21 mouse cellular contexts compared by ENCODE assay signal in genomic region chr4:134488211-134488610, GRCm38 (mm10). TPM values are rescaled to one million over a fixed set of nuclear protein-coding genes. Genes with fewer than 3 reads are reported as not detected.
DNase-seq lines count a peak whose midpoint lies in the region; ATAC-seq and TF ChIP-seq lines count a peak whose summit lies in the region.
"Had no signal": no experiment of that assay in that cellular context is flagged by ENCODE, and none has a peak within 500 bp of the region (broad histone marks: within the 10 kb centered on the region; RNA-seq: fewer than 3 reads in every experiment).

No protein-coding gene starts in this region.

- peaks cover 20% of the 10 kb centered on the region; the same call in 1 of the 2 replicates for H3K27me3 ChIP-seq in liver, embryonic 15.5 days
- H3K27me3 ChIP-seq in lung, embryonic 14.5 days (ENCODE audit: insufficient read depth, low read length) = 0 out of 2 replicates have a peak, but pooled peaks cover under 1% of the 10 kb centered on the region
- no peaks in the 10 kb centered on the region for H3K27me3 ChIP-seq in lung, embryonic 16.5 days (ENCODE audit: control insufficient read depth, insufficient read depth, low read depth, low read length)
- no peaks in the 10 kb centered on the region for H3K27me3 ChIP-seq in stomach, postnatal 0 days (ENCODE audit: control insufficient read depth, insufficient read depth, low read length)
- H3K27me3 ChIP-seq: forebrain, embryonic 12.5 days; Patski had no signal

- TF ChIP-seq CTCF in lung, embryonic 14.5 days (IDR thresholded peaks at IDR 0.05; ENCODE audit: low read depth) = no peak
- no peak for TF ChIP-seq CTCF in stomach, postnatal 0 days (IDR thresholded peaks at IDR 0.05; ENCODE audit: low read depth)

- no peak overlapping the region for H3K4me2 ChIP-seq in liver, embryonic 15.5 days
- H3K4me2 ChIP-seq in lung, embryonic 14.5 days = no peak overlapping the region
- no peak overlapping the region for H3K4me2 ChIP-seq in lung, embryonic 16.5 days (ENCODE audit: low read depth, low read length)
- H3K4me2 ChIP-seq in stomach, postnatal 0 days (replicated peaks; ENCODE audit: low read depth) = no peak overlapping the region
- H3K4me2 ChIP-seq: embryonic facial prominence, embryonic 13.5 days; forebrain, embryonic 12.5 days; heart, embryonic 11.5 days; heart, embryonic 15.5 days had no signal

- H3K4me3 ChIP-seq in liver, embryonic 15.5 days (replicated peaks) = no peak overlapping the region
- H3K4me3 ChIP-seq in lung, embryonic 14.5 days (ENCODE audit: low read depth, low read length) = no peak overlapping the region
- no peak overlapping the region for H3K4me3 ChIP-seq in lung, embryonic 16.5 days (ENCODE audit: low read length)
- no peak overlapping the region for H3K4me3 ChIP-seq in stomach, postnatal 0 days (ENCODE audit: low read depth, low read length)
- H3K4me3 ChIP-seq: embryonic facial prominence, embryonic 13.5 days; forebrain, embryonic 12.5 days; heart, adult 2 months; heart, embryonic 15.5 days had no signal

- 71% methylated on average over 5 of the region's 5 CpGs for WGBS in liver, embryonic 15.5 days (ENCODE audit: insufficient replicate concordance)
- WGBS in lung, embryonic 14.5 days = 58% methylated on average over 5 of the region's 5 CpGs
- 61% methylated on average over 5 of the region's 5 CpGs for WGBS in lung, embryonic 16.5 days
- WGBS in stomach, postnatal 0 days = 64% methylated on average over 5 of the region's 5 CpGs

- TF ChIP-seq EP300 in stomach, postnatal 0 days (optimal IDR thresholded peaks at IDR 0.05) = no peak

- peaks cover 32% of the 10 kb centered on the region for H3K4me1 ChIP-seq in liver, embryonic 15.5 days (replicated peaks)
- H3K4me1 ChIP-seq in lung, embryonic 14.5 days (ENCODE audit: insufficient read depth) = 0 out of 2 replicates have a peak, but pooled peaks cover 3% of the 10 kb centered on the region
- peaks cover 3% of the 10 kb centered on the region; the same call in 1 of the 2 replicates for H3K4me1 ChIP-seq in lung, embryonic 16.5 days (replicated peaks; ENCODE audit: control insufficient read depth, insufficient read depth, low read length)
- H3K4me1 ChIP-seq in stomach, postnatal 0 days (replicated peaks; ENCODE audit: control insufficient read depth, insufficient read depth) = no peaks in the 10 kb centered on the region
- H3K4me1 ChIP-seq: forebrain, embryonic 12.5 days; heart, embryonic 15.5 days had no signal

- H3K27ac ChIP-seq in liver, embryonic 15.5 days (replicated peaks) = 0 out of 2 replicates have a peak overlapping the region, but pooled peaks have one; percentile 6
- peak overlapping the region; percentile 2; the same call in 1 of the 2 replicates for H3K27ac ChIP-seq in lung, embryonic 14.5 days (ENCODE audit: low read depth)
- H3K27ac ChIP-seq in lung, embryonic 16.5 days (ENCODE audit: low read length) = no peak overlapping the region
- peak overlapping the region; percentile 49; the same call in 1 of the 2 replicates for H3K27ac ChIP-seq in stomach, postnatal 0 days (replicated peaks)
- H3K27ac ChIP-seq: embryonic facial prominence, embryonic 13.5 days; forebrain, embryonic 12.5 days; heart, adult 2 months; heart, embryonic 15.5 days had no signal

- ATAC-seq in liver, embryonic 15.5 days (ENCODE audit: insufficient read depth) = peak; percentile 30; the same call in 1 of the 2 replicates
- no peak for ATAC-seq in lung, embryonic 14.5 days (ENCODE audit: insufficient read depth)
- ATAC-seq in lung, embryonic 16.5 days (ENCODE audit: low read depth) = peak; percentile 72
- peak; percentile 73 for ATAC-seq in stomach, postnatal 0 days (ENCODE audit: low FRiP score, low TSS enrichment)
- no peak for ATAC-seq in activated CD4-positive, CD25-positive, alpha-beta regulatory T cell, adult 4 months
- ATAC-seq: forebrain, embryonic 16.5 days; Patski had no signal

- no peaks in the 10 kb centered on the region for H3K36me3 ChIP-seq in liver, embryonic 15.5 days (replicated peaks)
- H3K36me3 ChIP-seq in lung, embryonic 14.5 days (ENCODE audit: insufficient read depth) = no peaks in the 10 kb centered on the region
- H3K36me3 ChIP-seq in lung, embryonic 16.5 days (ENCODE audit: control insufficient read depth, insufficient read depth, low read length) = no peaks in the 10 kb centered on the region
- no peaks in the 10 kb centered on the region for H3K36me3 ChIP-seq in stomach, postnatal 0 days (ENCODE audit: control insufficient read depth, insufficient read depth, low read length)
- H3K36me3 ChIP-seq: embryonic facial prominence, embryonic 13.5 days; forebrain, embryonic 12.5 days; heart, embryonic 15.5 days had no signal

- H3K9ac ChIP-seq in liver, embryonic 15.5 days = no peak overlapping the region
- no peak overlapping the region for H3K9ac ChIP-seq in lung, embryonic 14.5 days
- H3K9ac ChIP-seq in lung, embryonic 16.5 days (ENCODE audit: low read length) = no peak overlapping the region
- no peak overlapping the region for H3K9ac ChIP-seq in stomach, postnatal 0 days (ENCODE audit: low read length)
- H3K9ac ChIP-seq: embryonic facial prominence, embryonic 13.5 days; forebrain, embryonic 12.5 days; heart, embryonic 15.5 days had no signal

- no peaks in the 10 kb centered on the region for H3K9me3 ChIP-seq in liver, embryonic 15.5 days (replicated peaks)
- H3K9me3 ChIP-seq in lung, embryonic 14.5 days (ENCODE audit: low read depth, low read length) = no peaks in the 10 kb centered on the region
- H3K9me3 ChIP-seq in lung, embryonic 16.5 days (ENCODE audit: control insufficient read depth, low read length) = no peaks in the 10 kb centered on the region
- H3K9me3 ChIP-seq in stomach, postnatal 0 days (ENCODE audit: control insufficient read depth, low read length) = no peaks in the 10 kb centered on the region
- H3K9me3 ChIP-seq: embryonic facial prominence, embryonic 13.5 days; forebrain, embryonic 12.5 days; heart, embryonic 15.5 days had no signal

- DNase-seq in liver = no peak
- DNase-seq in lung, embryonic 14.5 days = peak; percentile 17
- DNase-seq in lung, postnatal 10 days = no peak
- peak; percentile 41 for DNase-seq in stomach, postnatal 0 days (ENCODE audit: low spot score)
- DNase-seq in thymus, postnatal 0 days (ENCODE audit: low spot score) = no peak
- DNase-seq: adrenal gland, adult 2 months; adrenal gland, postnatal 25 days; cerebellum, adult 18-20 months; cerebellum, postnatal 36 days; gastrocnemius, postnatal 14 days; heart, adult 2 months; heart, postnatal 14 days had no signal

RNA-seq across cellular contexts. Expression of gene Paqr7, which starts 8.3 kb away (rescaled TPM):
- 7.8 and 8.4 TPM in 2 replicates for polyA plus RNA-seq in liver, embryonic 15.5 days (2015; fragmentation: Nextera tagmentation; extraction: Ambion mirVana)
- 1.1 TPM in 2 replicates for polyA plus RNA-seq in lung, embryonic 14.5 days (2014; fragmentation: Nextera tagmentation; extraction: Ambion mirVana)
- polyA plus RNA-seq in lung, embryonic 16.5 days (2015; fragmentation: Nextera tagmentation; extraction: Ambion mirVana) = 6.9 and 8.7 TPM in 2 replicates
- 51.8 and 56.4 TPM in 2 replicates for polyA plus RNA-seq in stomach, postnatal 0 days (2015; fragmentation: Nextera tagmentation; extraction: Ambion mirVana)
- 10 to 100 TPM; 23.9 to 27.1 TPM for polyA plus RNA-seq in activated CD4-positive, CD25-positive, alpha-beta regulatory T cell, adult 4 months (2017; shearing (Covaris generic))
- 8.1 TPM in 2 replicates for polyA plus RNA-seq in thymus, postnatal 0 days (2015; fragmentation: Nextera tagmentation; extraction: Ambion mirVana)

RNA-seq across cellular contexts. Expression of gene Stmn1, which starts 20.1 kb away (rescaled TPM):
- polyA plus RNA-seq in liver, embryonic 15.5 days (2015; fragmentation: Nextera tagmentation; extraction: Ambion mirVana) = 398 and 432 TPM in 2 replicates
- 1,723 and 1,772 TPM in 2 replicates for polyA plus RNA-seq in lung, embryonic 14.5 days (2014; fragmentation: Nextera tagmentation; extraction: Ambion mirVana)
- 1,638 and 1,729 TPM in 2 replicates for polyA plus RNA-seq in lung, embryonic 16.5 days (2015; fragmentation: Nextera tagmentation; extraction: Ambion mirVana)
- polyA plus RNA-seq in stomach, postnatal 0 days (2015; fragmentation: Nextera tagmentation; extraction: Ambion mirVana) = 358 and 380 TPM in 2 replicates
- polyA plus RNA-seq in activated CD4-positive, CD25-positive, alpha-beta regulatory T cell, adult 4 months (2017; shearing (Covaris generic)) = 100 to 1,000 TPM; 262 to 341 TPM
- 1,989 and 2,008 TPM in 2 replicates for polyA plus RNA-seq in thymus, postnatal 0 days (2015; fragmentation: Nextera tagmentation; extraction: Ambion mirVana)

RNA-seq across cellular contexts. Expression of gene Aunip, which starts 22.6 kb away (rescaled TPM):
- 14.0 and 18.9 TPM in 2 replicates for polyA plus RNA-seq in liver, embryonic 15.5 days (2015; fragmentation: Nextera tagmentation; extraction: Ambion mirVana)
- polyA plus RNA-seq in lung, embryonic 14.5 days (2014; fragmentation: Nextera tagmentation; extraction: Ambion mirVana) = 9.6 and 10.7 TPM in 2 replicates
- 14.5 and 15.7 TPM in 2 replicates for polyA plus RNA-seq in lung, embryonic 16.5 days (2015; fragmentation: Nextera tagmentation; extraction: Ambion mirVana)
- 3.5 and 3.8 TPM in 2 replicates for polyA plus RNA-seq in stomach, postnatal 0 days (2015; fragmentation: Nextera tagmentation; extraction: Ambion mirVana)
- 1 to 10 TPM in 1 of 2 experiments, under 1 TPM in 1; 0.70 to 3.2 TPM for polyA plus RNA-seq in activated CD4-positive, CD25-positive, alpha-beta regulatory T cell, adult 4 months (2017; shearing (Covaris generic))
- polyA plus RNA-seq in thymus, postnatal 0 days (2015; fragmentation: Nextera tagmentation; extraction: Ambion mirVana) = 14.3 and 16.7 TPM in 2 replicates
- polyA plus RNA-seq: heart, adult 2 months had no signal

RNA-seq across cellular contexts. Expression of gene Mtfr1l, which starts 47.0 kb away (rescaled TPM):
- polyA plus RNA-seq in liver, embryonic 15.5 days (2015; fragmentation: Nextera tagmentation; extraction: Ambion mirVana) = 39.6 and 40.3 TPM in 2 replicates
- polyA plus RNA-seq in lung, embryonic 14.5 days (2014; fragmentation: Nextera tagmentation; extraction: Ambion mirVana) = 119 and 125 TPM in 2 replicates
- polyA plus RNA-seq in lung, embryonic 16.5 days (2015; fragmentation: Nextera tagmentation; extraction: Ambion mirVana) = 110 and 111 TPM in 2 replicates
- 64.7 and 70.3 TPM in 2 replicates for polyA plus RNA-seq in stomach, postnatal 0 days (2015; fragmentation: Nextera tagmentation; extraction: Ambion mirVana)
- polyA plus RNA-seq in activated CD4-positive, CD25-positive, alpha-beta regulatory T cell, adult 4 months (2017; shearing (Covaris generic)) = 10 to 100 TPM; 86.0 to 87.7 TPM
- polyA plus RNA-seq in thymus, postnatal 0 days (2015; fragmentation: Nextera tagmentation; extraction: Ambion mirVana) = 98.6 and 104 TPM in 2 replicates

Comparison
In these comparisons a context has a peak if more than half of its experiments do, and no peak if none do; other contexts are left out.
1. ATAC-seq: peak in liver, embryonic 15.5 days (single experiment), lung, embryonic 16.5 days (single experiment) and stomach, postnatal 0 days (single experiment); none in lung, embryonic 14.5 days (single experiment) and activated CD4-positive, CD25-positive, alpha-beta regulatory T cell, adult 4 months (single experiment).
2. DNase-seq: peak in lung, embryonic 14.5 days (single experiment) and stomach, postnatal 0 days (single experiment); none in liver (single experiment), lung, postnatal 10 days (single experiment) and thymus, postnatal 0 days (single experiment).